Comparison of ENCODE assay signal across 28 mouse cellular contexts in the genomic region with DNA sequence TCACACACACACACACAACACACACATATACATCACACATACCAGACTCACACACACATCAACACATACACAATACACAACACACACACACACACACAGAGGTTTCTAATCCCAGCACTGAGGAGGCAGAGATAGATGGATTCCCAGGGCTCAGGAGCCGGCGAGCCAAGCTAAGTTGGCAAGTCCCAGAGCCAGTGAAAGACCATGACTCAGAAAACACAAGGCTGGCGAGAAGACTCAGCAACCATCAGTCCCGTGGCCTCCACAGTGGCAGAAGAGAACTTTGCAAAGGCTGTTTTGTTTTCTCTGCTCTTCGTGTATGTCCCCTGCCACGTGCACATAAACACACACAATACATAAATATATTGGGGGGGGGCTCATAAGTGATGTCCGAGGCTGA. TPM values are rescaled to one million over a fixed set of nuclear protein-coding genes. Genes with fewer than 3 reads are reported as not detected.
"Had no signal": no experiment of that assay in that cellular context is flagged by ENCODE, and none has a peak within 500 bp of the region (broad histone marks: within the 10 kb centered on the region; RNA-seq: fewer than 3 reads in every experiment).

No protein-coding gene starts in this region.

- H3K9me3 ChIP-seq: intestine, embryonic 15.5 days; limb, embryonic 10.5 days; limb, embryonic 13.5 days; liver, embryonic 12.5 days; liver, embryonic 15.5 days; lung, embryonic 15.5 days; midbrain, embryonic 10.5 days; neural tube, embryonic 13.5 days had no signal

- H3K9ac ChIP-seq: intestine, embryonic 15.5 days; limb, embryonic 13.5 days; liver, embryonic 12.5 days; liver, embryonic 15.5 days; lung, embryonic 15.5 days; neural tube, embryonic 13.5 days had no signal

- H3K36me3 ChIP-seq: intestine, embryonic 15.5 days; limb, embryonic 10.5 days; limb, embryonic 13.5 days; liver, embryonic 12.5 days; liver, embryonic 15.5 days; lung, embryonic 15.5 days; midbrain, embryonic 10.5 days had no signal

- DNase-seq: kidney, adult 11 months; kidney, adult 9 months; kidney, postnatal 14 days; layer of hippocampus, adult 9-11 months; liver; lung, adult 18-20 months; lung, postnatal 10 days; lung, postnatal 36 days; right cerebral cortex, adult 18-20 months; right cerebral cortex, postnatal 14 days; right cerebral cortex, postnatal 4 days; thymus, adult 2 months; thymus, postnatal 14 days; thymus, postnatal 4 days had no signal

- H3K4me3 ChIP-seq: intestine, embryonic 15.5 days; layer of hippocampus, adult 2 months; limb, embryonic 10.5 days; limb, embryonic 13.5 days; liver, embryonic 12.5 days; liver, embryonic 15.5 days; lung, embryonic 15.5 days; megakaryocyte, embryonic 14.5 days; midbrain, embryonic 10.5 days; myocyte; neural tube, embryonic 13.5 days had no signal

- H3K4me1 ChIP-seq: liver, embryonic 12.5 days; liver, embryonic 15.5 days; lung, embryonic 15.5 days had no signal

- H3K27ac ChIP-seq: intestine, embryonic 15.5 days; layer of hippocampus, adult 2 months; limb, embryonic 10.5 days; limb, embryonic 13.5 days; liver, embryonic 12.5 days; liver, embryonic 15.5 days; lung, embryonic 15.5 days; midbrain, embryonic 10.5 days; stomach, postnatal 0 days had no signal

- H3K4me2 ChIP-seq: intestine, embryonic 15.5 days; limb, embryonic 13.5 days; liver, embryonic 12.5 days; liver, embryonic 15.5 days; lung, embryonic 15.5 days; neural tube, embryonic 13.5 days had no signal

- ATAC-seq: intestine, embryonic 15.5 days; liver, embryonic 12.5 days had no signal

RNA-seq across cellular contexts. Expression of gene Hspb1, which starts 34.0 kb away (rescaled TPM):
- total RNA-seq: monocyte, adult 5-6 weeks; neutrophil, adult 5-6 weeks had no signal

RNA-seq across cellular contexts. Expression of gene Srrm3, which starts 47.0 kb away (rescaled TPM):
- total RNA-seq: monocyte, adult 5-6 weeks; neutrophil, adult 5-6 weeks had no signal
- polyA plus RNA-seq: limb, embryonic 10.5 days; liver, embryonic 12.5 days; myocyte had no signal
